In genomic region chr11:94942282-94943023, GRCm38 (mm10) we compare ENCODE assay signal across 10 mouse cellular contexts. TPM values are rescaled to one million over a fixed set of nuclear protein-coding genes. Genes with fewer than 3 reads are reported as not detected.
A peak's percentile ranks its signal among the peaks of the same experiment; 100 is the strongest.
DNase-seq lines count a peak whose midpoint lies in the region; ATAC-seq and TF ChIP-seq lines count a peak whose summit lies in the region.
"Had no signal": no experiment of that assay in that cellular context is flagged by ENCODE, and none has a peak within 500 bp of the region (broad histone marks: within the 10 kb centered on the region; RNA-seq: fewer than 3 reads in every experiment).

No protein-coding gene starts in this region.

- H3K36me3 ChIP-seq in neural tube, embryonic 11.5 days (ENCODE audit: control insufficient read depth, insufficient read depth, low read length), result no peaks in the 10 kb centered on the region; the same call in 1 of the 2 replicates
- H3K36me3 ChIP-seq in embryonic facial prominence, embryonic 13.5 days, result peaks cover 94% of the 10 kb centered on the region
- peaks cover 70% of the 10 kb centered on the region for H3K36me3 ChIP-seq in kidney, embryonic 15.5 days

- H3K27me3 ChIP-seq in cerebellum, adult 2 months (ENCODE audit: control insufficient read depth, insufficient read depth, low read length), result no peaks in the 10 kb centered on the region
- peaks cover 14% of the 10 kb centered on the region for H3K27me3 ChIP-seq in neural tube, embryonic 11.5 days (ENCODE audit: control insufficient read depth, insufficient read depth, low read length)
- H3K27me3 ChIP-seq in embryonic facial prominence, embryonic 13.5 days, result no peaks in the 10 kb centered on the region
- peaks cover 23% of the 10 kb centered on the region for H3K27me3 ChIP-seq in kidney, embryonic 15.5 days
- H3K27me3 ChIP-seq: Patski had no signal

- no peaks in the 10 kb centered on the region for H3K9me3 ChIP-seq in neural tube, embryonic 11.5 days (ENCODE audit: control insufficient read depth, low read length)
- no peaks in the 10 kb centered on the region for H3K9me3 ChIP-seq in embryonic facial prominence, embryonic 13.5 days
- no peaks in the 10 kb centered on the region for H3K9me3 ChIP-seq in kidney, embryonic 15.5 days (replicated peaks)

- DNase-seq in cerebellum, adult 2 months, result peak in 1 of 2 experiments; percentile 50
- DNase-seq in cerebellum, adult 11-12 months, result no peak
- peak; percentile 34 for DNase-seq in neural tube, embryonic 11.5 days (ENCODE audit: low spot score)
- DNase-seq in neural tube, embryonic 10.5 days (ENCODE audit: extremely low spot score, low spot score), result no peak

- H3K9ac ChIP-seq in neural tube, embryonic 11.5 days (ENCODE audit: low read length), result no peak overlapping the region
- no peak overlapping the region for H3K9ac ChIP-seq in embryonic facial prominence, embryonic 13.5 days
- no peak overlapping the region for H3K9ac ChIP-seq in kidney, embryonic 15.5 days

- H3K4me2 ChIP-seq in neural tube, embryonic 11.5 days (ENCODE audit: low read depth), result no peak overlapping the region
- no peak overlapping the region for H3K4me2 ChIP-seq in embryonic facial prominence, embryonic 13.5 days
- H3K4me2 ChIP-seq in kidney, embryonic 15.5 days, result no peak overlapping the region

- TF ChIP-seq CTCF in cerebellum, adult 2 months (IDR thresholded peaks at IDR 0.05; ENCODE audit: borderline replicate concordance, insufficient read depth, low read depth, low read length), result peak; percentile 55

- 49% methylated on average over 13 of the region's 13 CpGs for WGBS in cerebellum, adult 2 months
- WGBS in neural tube, embryonic 11.5 days, result 51% methylated on average over 13 of the region's 13 CpGs
- 57% methylated on average over 13 of the region's 13 CpGs for WGBS in embryonic facial prominence, embryonic 13.5 days
- 56% methylated on average over 13 of the region's 13 CpGs for WGBS in kidney, embryonic 15.5 days

- no peak for TF ChIP-seq POLR2A in cerebellum, adult 2 months (IDR thresholded peaks at IDR 0.05; ENCODE audit: borderline replicate concordance, insufficient read depth, low read length)

- no peak overlapping the region for H3K27ac ChIP-seq in cerebellum, adult 2 months (ENCODE audit: insufficient read depth, low read length)
- no peak overlapping the region for H3K27ac ChIP-seq in neural tube, embryonic 11.5 days (ENCODE audit: low read depth, low read length)
- H3K27ac ChIP-seq in embryonic facial prominence, embryonic 13.5 days, result peak overlapping the region; percentile 63; the same call in 1 of the 2 replicates
- H3K27ac ChIP-seq in kidney, embryonic 15.5 days, result peak overlapping the region; percentile 70

- no peak for ATAC-seq in neural tube, embryonic 11.5 days (ENCODE audit: insufficient read depth, low FRiP score, low TSS enrichment)
- ATAC-seq in embryonic facial prominence, embryonic 13.5 days (ENCODE audit: insufficient number of reproducible peaks, insufficient read depth, low FRiP score, low TSS enrichment, low read depth), result no peak
- no peak for ATAC-seq in kidney, embryonic 15.5 days (replicated peaks; ENCODE audit: low FRiP score)
- peak; percentile 56 for ATAC-seq in megakaryocyte progenitor cell, adult 5-6 weeks (replicated peaks; ENCODE audit: poor library complexity)
- ATAC-seq in activated CD4-positive, CD25-positive, alpha-beta regulatory T cell, adult 4 months, result no peak
- ATAC-seq: Patski had no signal

- no peaks in the 10 kb centered on the region for H3K4me1 ChIP-seq in cerebellum, adult 2 months (ENCODE audit: control insufficient read depth, insufficient read depth, low read length)
- H3K4me1 ChIP-seq in neural tube, embryonic 11.5 days (ENCODE audit: control insufficient read depth, insufficient read depth, low read length), result no peaks in the 10 kb centered on the region
- peaks cover 51% of the 10 kb centered on the region for H3K4me1 ChIP-seq in embryonic facial prominence, embryonic 13.5 days
- peaks cover 22% of the 10 kb centered on the region for H3K4me1 ChIP-seq in kidney, embryonic 15.5 days

- H3K4me3 ChIP-seq in cerebellum, adult 2 months (replicated peaks; ENCODE audit: insufficient read depth, low read depth, low read length), result no peak overlapping the region
- no peak overlapping the region for H3K4me3 ChIP-seq in neural tube, embryonic 11.5 days (ENCODE audit: low read depth, low read length)
- no peak overlapping the region for H3K4me3 ChIP-seq in embryonic facial prominence, embryonic 13.5 days
- H3K4me3 ChIP-seq in kidney, embryonic 15.5 days (replicated peaks), result no peak overlapping the region

RNA-seq across cellular contexts. Expression of gene Col1a1, which starts 6.4 kb away (rescaled TPM):
- polyA plus RNA-seq in cerebellum, adult 2 months (2012; rRNA removed), result 4.5 and 5.5 TPM in 2 replicates
- 111 and 128 TPM in 2 replicates for polyA plus RNA-seq in neural tube, embryonic 11.5 days (2014; fragmentation: Nextera tagmentation; extraction: Ambion mirVana)
- 1,060 and 1,259 TPM in 2 replicates for polyA plus RNA-seq in embryonic facial prominence, embryonic 13.5 days (2015; fragmentation: Nextera tagmentation; extraction: Ambion mirVana)
- polyA plus RNA-seq in kidney, embryonic 15.5 days (2015; fragmentation: Nextera tagmentation; extraction: Ambion mirVana), result 1,101 and 1,120 TPM in 2 replicates
- not detected in 2 replicates for total RNA-seq in megakaryocyte progenitor cell, adult 5-6 weeks (2015)
- 0.07 TPM in 1 of 2 replicates, not detected in the other for total RNA-seq in megakaryocyte progenitor cell, adult 5-6 weeks (2017)
- under 1 TPM; 0.10 to 0.61 TPM for polyA plus RNA-seq in activated CD4-positive, CD25-positive, alpha-beta regulatory T cell, adult 4 months (2017; shearing (Covaris generic))

RNA-seq across cellular contexts. Expression of gene Hils1, which starts 24.9 kb away (rescaled TPM):
- not detected in 2 replicates for polyA plus RNA-seq in cerebellum, adult 2 months (2012; rRNA removed)
- not detected in 2 replicates for polyA plus RNA-seq in neural tube, embryonic 11.5 days (2014; fragmentation: Nextera tagmentation; extraction: Ambion mirVana)
- polyA plus RNA-seq in embryonic facial prominence, embryonic 13.5 days (2015; fragmentation: Nextera tagmentation; extraction: Ambion mirVana), result not detected in 2 replicates
- polyA plus RNA-seq in kidney, embryonic 15.5 days (2015; fragmentation: Nextera tagmentation; extraction: Ambion mirVana), result not detected in 2 replicates
- total RNA-seq in megakaryocyte progenitor cell, adult 5-6 weeks (2015), result not detected in 2 replicates
- not detected in 2 replicates for total RNA-seq in megakaryocyte progenitor cell, adult 5-6 weeks (2017)
- not detected for polyA plus RNA-seq in activated CD4-positive, CD25-positive, alpha-beta regulatory T cell, adult 4 months (2017; shearing (Covaris generic))
- total RNA-seq: left cerebral cortex, adult 18-20 months had no signal
- polyA plus RNA-seq: Patski had no signal

RNA-seq across cellular contexts. Expression of gene Sgca, which starts 33.7 kb away (rescaled TPM):
- polyA plus RNA-seq in cerebellum, adult 2 months (2012; rRNA removed), result 1.9 and 3.9 TPM in 2 replicates
- 1.9 and 2.2 TPM in 2 replicates for polyA plus RNA-seq in neural tube, embryonic 11.5 days (2014; fragmentation: Nextera tagmentation; extraction: Ambion mirVana)
- 1.1 and 1.5 TPM in 2 replicates for polyA plus RNA-seq in embryonic facial prominence, embryonic 13.5 days (2015; fragmentation: Nextera tagmentation; extraction: Ambion mirVana)
- polyA plus RNA-seq in kidney, embryonic 15.5 days (2015; fragmentation: Nextera tagmentation; extraction: Ambion mirVana), result 1.2 and 1.7 TPM in 2 replicates
- not detected in 2 replicates for total RNA-seq in megakaryocyte progenitor cell, adult 5-6 weeks (2015)
- not detected in 2 replicates for total RNA-seq in megakaryocyte progenitor cell, adult 5-6 weeks (2017)
- polyA plus RNA-seq in activated CD4-positive, CD25-positive, alpha-beta regulatory T cell, adult 4 months (2017; shearing (Covaris generic)), result under 1 TPM in 1 of 2 experiments, not detected in 1; 0.46 TPM
- total RNA-seq: left cerebral cortex, adult 18-20 months had no signal

RNA-seq across cellular contexts. Expression of gene Ppp1r9b, which starts 48.4 kb away (rescaled TPM):
- polyA plus RNA-seq in cerebellum, adult 2 months (2012; rRNA removed), result 149 and 153 TPM in 2 replicates
- 15.3 and 17.0 TPM in 2 replicates for polyA plus RNA-seq in neural tube, embryonic 11.5 days (2014; fragmentation: Nextera tagmentation; extraction: Ambion mirVana)
- polyA plus RNA-seq in embryonic facial prominence, embryonic 13.5 days (2015; fragmentation: Nextera tagmentation; extraction: Ambion mirVana), result 13.2 and 13.5 TPM in 2 replicates
- polyA plus RNA-seq in kidney, embryonic 15.5 days (2015; fragmentation: Nextera tagmentation; extraction: Ambion mirVana), result 10.0 and 10.6 TPM in 2 replicates
- total RNA-seq in megakaryocyte progenitor cell, adult 5-6 weeks (2015), result 43.9 and 46.6 TPM in 2 replicates
- total RNA-seq in megakaryocyte progenitor cell, adult 5-6 weeks (2017), result 81.9 and 107 TPM in 2 replicates
- 10 to 100 TPM; 23.1 to 24.0 TPM for polyA plus RNA-seq in activated CD4-positive, CD25-positive, alpha-beta regulatory T cell, adult 4 months (2017; shearing (Covaris generic))

Comparison
In these comparisons a context has a peak if more than half of its experiments do, and no peak if none do; other contexts are left out.
1. H3K27ac ChIP-seq: peak in embryonic facial prominence, embryonic 13.5 days (single experiment) and kidney, embryonic 15.5 days (single experiment); none in cerebellum, adult 2 months (single experiment) and neural tube, embryonic 11.5 days (single experiment).
2. RNA of gene Col1a1, which starts 6.4 kb away (polyA plus RNA-seq): 1,060 to 1,259 TPM in embryonic facial prominence, embryonic 13.5 days, 1,101 to 1,120 TPM in kidney, embryonic 15.5 days and 111 to 128 TPM in neural tube, embryonic 11.5 days; 4.5 to 5.5 TPM in cerebellum, adult 2 months and 0.10 to 0.61 TPM in activated CD4-positive, CD25-positive, alpha-beta regulatory T cell, adult 4 months; every median in the first group is over 10 times any median in the second.